Mouse (Mus musculus) MEL (cell line): ENCODE results near the gene Hnrnpc. TPM values are rescaled to one million over a fixed set of nuclear protein-coding genes. Genes with fewer than 3 reads are reported as not detected.
"Not testable (repeated sequence)": the region's sequence is repeated elsewhere in the genome, so short reads cannot be mapped to it uniquely, and the experiment has no call there.

Source experiments
- DNase-seq: peaks from one replicate; pipeline ENCODE4 v3.0.0; 2011; ENCODE audit warnings: low read depth, low spot score
- H3K27ac ChIP-seq: 2 replicates; pipeline ENCODE4 v1.5.1; 2012; ENCODE audit warnings: low read depth, mild to moderate bottlenecking, control low read depth, low read length, moderate library complexity; ENCODE audit not compliant: control insufficient read depth
- H3K27me3 ChIP-seq, 2 experiments: fragments of 150-350 bp in 1 of 2; sonication (generic) in 1 of 2; 2 replicates each; pipeline ENCODE4 v1.6.1; 2012; ENCODE audit warnings: low read length in 2 of 2, mild to moderate bottlenecking in 2 of 2, improper control_type of control experiment in 1 of 2, moderate library complexity in 1 of 2; ENCODE audit not compliant: insufficient read depth in 2 of 2, control insufficient read depth in 1 of 2
- H3K36me3 ChIP-seq, 2 experiments: 2 replicates each; pipeline ENCODE4 v1.6.1; 2012 to 2014; ENCODE audit warnings: low read length in 2 of 2, improper control_type of control experiment in 1 of 2, inconsistent platforms in 1 of 2, mild to moderate bottlenecking in 1 of 2; ENCODE audit not compliant: insufficient read depth in 2 of 2, control insufficient read depth in 1 of 2
- H3K4me1 ChIP-seq, 2 experiments: fragments of 150-350 bp in 1 of 2; sonication (generic) in 1 of 2; 2 replicates each; pipeline ENCODE4 v1.6.1; 2012; ENCODE audit warnings: low read length in 2 of 2, improper control_type of control experiment in 1 of 2, mild to moderate bottlenecking in 1 of 2; ENCODE audit not compliant: insufficient read depth in 2 of 2, control insufficient read depth in 1 of 2
- H3K4me3 ChIP-seq, 2 experiments: fragments of 150-350 bp in 1 of 2; sonication (generic) in 1 of 2; 2 replicates each; pipeline ENCODE4 v1.5.1; 2012; ENCODE audit warnings: low read depth in 2 of 2, low read length in 2 of 2, mild to moderate bottlenecking in 2 of 2, moderate library complexity in 2 of 2, control low read depth in 1 of 2, improper control_type of control experiment in 1 of 2; ENCODE audit not compliant: control insufficient read depth in 1 of 2, insufficient read depth in 1 of 2
- H3K79me2 ChIP-seq: 2 replicates; pipeline ENCODE4 v1.6.1; 2012; ENCODE audit warnings: mild to moderate bottlenecking, low read length, moderate library complexity; ENCODE audit not compliant: control insufficient read depth, poor library complexity, insufficient read depth
- H3K9ac ChIP-seq: 2 replicates; pipeline ENCODE4 v1.6.1; 2012; ENCODE audit warnings: low read depth, mild to moderate bottlenecking, control low read depth, low read length, moderate library complexity; ENCODE audit not compliant: control insufficient read depth, poor library complexity, severe bottlenecking
- H3K9me3 ChIP-seq: fragments of 150-350 bp; sonication (generic); replicated peaks from 2 replicates; pipeline ENCODE4 v1.6.1; 2012; ENCODE audit warnings: mild to moderate bottlenecking, low read length, improper control_type of control experiment, moderate library complexity; ENCODE audit not compliant: insufficient read depth
- CHD1 ChIP-seq: IDR thresholded peaks from 2 replicates; pipeline ENCODE4 v1.6.1; 2012; ENCODE audit warnings: low read depth, mild to moderate bottlenecking, inconsistent platforms, low read length, improper control_type of control experiment
- CHD2 ChIP-seq: IDR thresholded peaks from 2 replicates; pipeline ENCODE4 v1.6.1; 2011; ENCODE audit warnings: low read length, improper control_type of control experiment
- EP300 ChIP-seq, 2 experiments: IDR thresholded peaks; 2 replicates each; pipeline ENCODE4 v1.6.1; 2011; ENCODE audit warnings: improper control_type of control experiment in 2 of 2, low read length in 2 of 2, low read depth in 1 of 2, mild to moderate bottlenecking in 1 of 2
- ETS1 ChIP-seq: IDR thresholded peaks from 2 replicates; pipeline ENCODE4 v1.6.1; 2012; ENCODE audit warnings: low read depth, mild to moderate bottlenecking, inconsistent platforms, low read length, improper control_type of control experiment, moderate library complexity
- JUND ChIP-seq: IDR thresholded peaks from 2 replicates; pipeline ENCODE4 v1.6.1; 2011; ENCODE audit warnings: low read depth, mild to moderate bottlenecking, improper control_type of control experiment, low read length
- KAT2A ChIP-seq: conservative IDR thresholded peaks from 2 replicates; pipeline ENCODE4 v1.6.1; 2012; ENCODE audit warnings: low read depth, low read length, improper control_type of control experiment, inconsistent platforms
- MAFK ChIP-seq: IDR thresholded peaks from 2 replicates; pipeline ENCODE4 v1.6.1; 2011; ENCODE audit warnings: low read depth, mild to moderate bottlenecking, low read length, improper control_type of control experiment, borderline replicate concordance
- MXI1 ChIP-seq: IDR thresholded peaks from 2 replicates; pipeline ENCODE4 v1.6.1; 2011; ENCODE audit warnings: mild to moderate bottlenecking, low read depth, low read length, improper control_type of control experiment
- MYB ChIP-seq: IDR thresholded peaks from 2 replicates; pipeline ENCODE4 v1.6.1; 2011; ENCODE audit warnings: mild to moderate bottlenecking, low read depth, low read length, improper control_type of control experiment
- NRF1 ChIP-seq: IDR thresholded peaks from 2 replicates; pipeline ENCODE4 v1.6.1; 2014; ENCODE audit warnings: low read depth, mild to moderate bottlenecking, inconsistent platforms, low read length, improper control_type of control experiment, moderate library complexity; ENCODE audit not compliant: poor library complexity, insufficient read depth, severe bottlenecking
- POLR2AphosphoS2 ChIP-seq: IDR thresholded peaks from 2 replicates; pipeline ENCODE4 v1.6.1; 2011; ENCODE audit warnings: low read length, improper control_type of control experiment
- POLR2AphosphoS5 ChIP-seq: IDR thresholded peaks from 2 replicates; pipeline ENCODE4 v1.6.1; 2012; ENCODE audit warnings: low read depth, borderline replicate concordance, mild to moderate bottlenecking, inconsistent platforms, low read length, moderate library complexity, mixed read lengths
- RAD21 ChIP-seq: IDR thresholded peaks from 2 replicates; pipeline ENCODE4 v1.6.1; 2011; ENCODE audit warnings: mild to moderate bottlenecking, low read depth, low read length, improper control_type of control experiment
- SIN3A ChIP-seq: IDR thresholded peaks from 2 replicates; pipeline ENCODE4 v1.6.1; 2012; ENCODE audit warnings: low read length, improper control_type of control experiment, inconsistent platforms
- SMC3 ChIP-seq: IDR thresholded peaks from 2 replicates; pipeline ENCODE4 v1.6.1; 2011; ENCODE audit warnings: low read depth, low read length, improper control_type of control experiment
- TBP ChIP-seq: IDR thresholded peaks from 2 replicates; pipeline ENCODE4 v1.8.0; 2011; ENCODE audit warnings: low read depth, low read length, improper control_type of control experiment
- USF2 ChIP-seq, 2 experiments: IDR thresholded peaks; 2 replicates each; pipeline ENCODE4 v1.6.1; 2011 to 2012; ENCODE audit warnings: improper control_type of control experiment in 2 of 2, low read length in 2 of 2, borderline replicate concordance in 1 of 2, inconsistent platforms in 1 of 2, low read depth in 1 of 2, mild to moderate bottlenecking in 1 of 2; ENCODE audit not compliant: insufficient read depth in 1 of 2
- ZNF384 ChIP-seq: IDR thresholded peaks from 2 replicates; pipeline ENCODE4 v1.6.1; 2012; ENCODE audit warnings: low read depth, mild to moderate bottlenecking, inconsistent platforms, low read length, improper control_type of control experiment
- polyA plus RNA-seq, 2 experiments: library from polyadenylated mRNA; stranded (reverse) in 1 of 2; unstranded in 1 of 2; fragments of >175 nt in 1 of 2; fragments of >200 nt in 1 of 2; gene quantifications; 2 replicates each; pipeline versions ENCODE4 v1.2.1 to v1.2.4; 2012; ENCODE audit warnings: low replicate concordance in 2 of 2, low read depth in 1 of 2; ENCODE audit not compliant: insufficient read length in 2 of 2, insufficient read depth in 1 of 2, missing spikeins in 1 of 2
- total RNA-seq: library from RNA; depleted of rRNA; stranded (reverse); fragments of 300-350 nt; gene quantifications from 2 replicates; pipeline ENCODE4 v1.2.3, GENCODE M21; 2012

The Hnrnpc gene
- total and polyA plus RNA-seq, 3 experiments, result 272 to 3,096 (median 626) TPM

- no peak overlapping the region for H3K4me3 ChIP-seq
- peaks cover 24 to 53% of the 10 kb centered on the region in 2 experiments for H3K36me3 ChIP-seq
- no peaks in the 10 kb centered on the region for H3K27me3 ChIP-seq
- H3K79me2 ChIP-seq, result peaks cover 56% of the 10 kb centered on the region
- no peak for DNase-seq
- peaks cover 3 to 13% of the 10 kb centered on the region in 2 experiments; a peak in 3 of 4 replicates for H3K4me1 ChIP-seq
- no peak overlapping the region for H3K27ac ChIP-seq
- H3K9me3 ChIP-seq, result no peaks in the 10 kb centered on the region
- H3K9ac ChIP-seq, result peak overlapping the region; percentile 23; the same call in 1 of the 2 replicates
- TF ChIP-seq TBP (no peak), CHD2 (no peak), RAD21 (no peak), SIN3A (no peak), ETS1 (no peak), ZNF384 (no peak), USF2 (IDR thresholded peaks at IDR 0.05; ENCODE audit: borderline replicate concordance in 1 of 2, insufficient read depth in 1 of 2, low read depth in 1 of 2, low read length in 2 of 2) (no peak), EP300 (IDR thresholded peaks at IDR 0.05; ENCODE audit: low read depth in 1 of 2, low read length in 2 of 2) (no peak), SMC3 (no peak), JUND (no peak), POLR2AphosphoS2 (no peak), CHD1 (no peak), MXI1 (no peak), KAT2A (no peak), MAFK (no peak), NRF1 (no peak), MYB (no peak), POLR2AphosphoS5 (no peak)
Observed at GRCm38 (mm10) chr14:52099563-52099962, 4.3 kb downstream of the Hnrnpc start.

DNA sequence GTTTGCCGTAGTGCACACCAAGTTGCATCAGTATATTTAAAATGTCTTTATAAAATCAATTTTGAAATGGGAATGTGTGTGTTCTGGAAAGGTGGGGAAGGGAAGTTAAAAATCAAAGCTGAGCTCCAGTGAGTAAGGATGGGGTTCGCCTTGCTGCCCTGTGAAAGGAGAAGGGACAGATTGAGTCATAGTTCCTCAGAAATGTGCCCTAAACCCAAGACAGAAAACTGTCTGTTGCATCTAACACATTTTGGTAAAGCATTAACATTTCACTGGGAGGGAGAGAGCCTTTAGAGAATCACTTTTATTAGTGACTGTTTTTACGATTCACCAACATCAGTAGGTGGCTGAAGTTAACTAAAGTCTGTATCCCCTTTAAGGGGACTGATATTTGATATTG, 5.4 kb downstream of the Hnrnpc start:
- Histone ChIP-seq H3K79me2 (peaks cover 59% of the 10 kb centered on the region), H3K36me3 (peaks cover 35 to 60% of the 10 kb centered on the region in 2 experiments), H3K4me1 (peaks cover 3 to 13% of the 10 kb centered on the region in 2 experiments; a peak in 3 of 4 replicates)
- not testable (repeated sequence) for DNase-seq, H3K9ac ChIP-seq, H3K27me3 ChIP-seq, H3K4me3 ChIP-seq, H3K27ac ChIP-seq, H3K9me3 ChIP-seq

DNA sequence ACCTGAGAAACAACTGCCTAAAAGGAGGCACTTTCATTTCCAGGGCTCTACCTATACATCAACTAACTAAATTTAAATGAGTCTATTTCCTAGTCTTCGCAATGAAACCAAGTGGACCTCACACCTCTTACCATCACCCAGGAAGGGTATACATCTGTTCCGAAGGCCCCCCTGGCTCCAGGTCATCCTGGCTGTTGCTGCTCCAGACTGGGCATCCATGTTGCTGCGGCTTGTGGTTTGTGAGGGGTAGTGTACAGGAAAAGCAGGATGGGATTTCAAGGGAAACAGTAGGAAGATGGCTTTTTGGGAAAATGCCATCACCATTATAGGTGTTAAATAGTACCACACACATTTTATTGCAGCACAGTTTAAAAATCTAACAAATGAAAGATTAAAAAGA, 6.6 kb downstream of the Hnrnpc start:
- DNase-seq, result not testable (repeated sequence)
- peaks cover 44 to 61% of the 10 kb centered on the region in 2 experiments for H3K36me3 ChIP-seq

More for the DNA sequence above, 6.6 kb downstream of the Hnrnpc start:
- not testable (repeated sequence) for H3K27ac ChIP-seq, H3K9ac ChIP-seq, H3K27me3 ChIP-seq, H3K4me3 ChIP-seq, H3K9me3 ChIP-seq
- H3K4me1 ChIP-seq, result peaks cover 3 to 13% of the 10 kb centered on the region in 2 experiments; a peak in 3 of 4 replicates
- peaks cover 57% of the 10 kb centered on the region for H3K79me2 ChIP-seq
